Comparison of ENCODE assay signal across 19 mouse cellular contexts in the genomic region with DNA sequence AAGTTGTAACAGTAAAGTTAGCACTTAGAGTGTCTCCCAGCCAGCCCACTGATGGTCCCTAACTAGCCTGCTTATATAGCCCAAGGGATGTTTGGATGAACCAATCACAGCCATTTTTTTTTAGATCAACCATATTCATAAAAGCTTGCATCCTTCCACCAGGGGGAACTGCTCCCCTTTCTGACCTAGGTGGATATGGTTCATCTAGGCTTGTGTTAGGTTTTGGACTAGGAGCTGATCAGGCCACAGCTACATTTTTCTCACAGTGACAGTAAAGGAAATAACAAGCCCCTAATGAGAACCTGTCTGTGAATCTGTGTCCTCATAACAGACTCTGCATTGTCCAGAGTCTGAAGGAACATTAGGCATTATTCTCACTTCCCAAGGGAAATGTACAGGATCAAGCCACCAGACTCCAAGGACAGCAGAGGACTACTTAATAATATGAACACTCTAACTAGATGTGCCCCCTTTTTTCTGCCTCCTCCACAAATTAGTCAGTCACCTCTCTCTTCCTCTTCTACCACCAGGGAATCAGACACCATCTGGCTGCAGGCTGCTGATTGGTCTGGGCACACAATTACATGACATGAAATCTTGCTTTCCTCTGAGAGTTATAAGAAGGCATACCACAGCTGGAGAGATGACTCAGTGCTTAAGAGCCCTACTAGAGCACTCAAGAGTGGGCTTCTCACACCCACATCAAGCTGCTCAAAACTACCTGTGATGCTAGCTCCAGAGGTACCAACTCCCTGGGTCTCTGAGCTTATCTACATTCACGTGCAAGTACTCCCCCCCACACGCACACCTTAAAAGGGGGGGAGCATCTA.
A peak's percentile ranks its signal among the peaks of the same experiment; 100 is the strongest.
DNase-seq lines count a peak whose midpoint lies in the region; ATAC-seq and TF ChIP-seq lines count a peak whose summit lies in the region.
"Had no signal": no experiment of that assay in that cellular context is flagged by ENCODE, and none has a peak within 500 bp of the region (broad histone marks: within the 10 kb centered on the region; RNA-seq: fewer than 3 reads in every experiment).

No protein-coding gene starts in this region.

- peak; percentile 52 for ATAC-seq in embryonic facial prominence, embryonic 11.5 days (replicated peaks; ENCODE audit: insufficient number of reproducible peaks, low FRiP score, low TSS enrichment, low read depth)
- peak; percentile 52 for ATAC-seq in limb, embryonic 12.5 days (ENCODE audit: insufficient number of reproducible peaks, insufficient read depth, low FRiP score, low TSS enrichment, low read depth)
- ATAC-seq in hindbrain, postnatal 0 days: peak; percentile 18; the same call in 1 of the 2 replicates
- ATAC-seq: activated CD4-positive, CD25-positive, alpha-beta regulatory T cell, adult 4 months; inflammation-experienced regulatory T-cells, adult 6 months had no signal

- no peak overlapping the region for H3K4me2 ChIP-seq in embryonic facial prominence, embryonic 11.5 days (ENCODE audit: low read depth, low read length)
- no peak overlapping the region for H3K4me2 ChIP-seq in limb, embryonic 12.5 days
- H3K4me2 ChIP-seq in hindbrain, postnatal 0 days (ENCODE audit: low read depth, low read length): no peak overlapping the region
- H3K4me2 ChIP-seq: kidney, embryonic 15.5 days; limb, embryonic 15.5 days; lung, embryonic 15.5 days; stomach, embryonic 15.5 days had no signal

- no peak for TF ChIP-seq CTCF in hindbrain, postnatal 0 days (IDR thresholded peaks at IDR 0.05; ENCODE audit: low read depth)

- no peak for DNase-seq in embryonic facial prominence, embryonic 11.5 days (ENCODE audit: low spot score)
- no peak for DNase-seq in embryonic facial prominence, embryonic 10.5 days (ENCODE audit: low spot score)
- no peak for DNase-seq in limb, embryonic 10.5 days (ENCODE audit: low spot score)
- DNase-seq in right cerebral cortex, adult 18-20 months: peak; percentile 29
- DNase-seq in right cerebral cortex, postnatal 4 days: no peak
- no peak for DNase-seq in hindbrain, postnatal 0 days (ENCODE audit: low spot score)
- no peak for DNase-seq in urinary bladder, adult 2 months (ENCODE audit: low spot score)
- DNase-seq: adrenal gland, postnatal 25 days; gastrocnemius, postnatal 10 days; thymus, postnatal 14 days had no signal

- no peak overlapping the region for H3K4me3 ChIP-seq in embryonic facial prominence, embryonic 11.5 days (ENCODE audit: low read depth, low read length)
- H3K4me3 ChIP-seq in embryonic facial prominence, embryonic 10.5 days: no peak overlapping the region
- H3K4me3 ChIP-seq in limb, embryonic 12.5 days (replicated peaks): no peak overlapping the region
- H3K4me3 ChIP-seq in limb, embryonic 10.5 days: no peak overlapping the region
- H3K4me3 ChIP-seq in hindbrain, postnatal 0 days (ENCODE audit: low read length): no peak overlapping the region
- H3K4me3 ChIP-seq: forebrain, embryonic 10.5 days; kidney, embryonic 15.5 days; left cerebral cortex, adult 2 months; limb, embryonic 15.5 days; lung, embryonic 15.5 days; stomach, embryonic 15.5 days had no signal

- H3K36me3 ChIP-seq in embryonic facial prominence, embryonic 11.5 days (replicated peaks; ENCODE audit: control insufficient read depth, insufficient read depth, low read depth, low read length): no peaks in the 10 kb centered on the region
- no peaks in the 10 kb centered on the region for H3K36me3 ChIP-seq in embryonic facial prominence, embryonic 10.5 days (replicated peaks)
- H3K36me3 ChIP-seq in limb, embryonic 12.5 days: no peaks in the 10 kb centered on the region
- H3K36me3 ChIP-seq in limb, embryonic 10.5 days: no peaks in the 10 kb centered on the region
- no peaks in the 10 kb centered on the region for H3K36me3 ChIP-seq in hindbrain, postnatal 0 days (ENCODE audit: insufficient read depth, low read length)
- H3K36me3 ChIP-seq: forebrain, embryonic 10.5 days; kidney, embryonic 15.5 days; limb, embryonic 15.5 days; lung, embryonic 15.5 days; stomach, embryonic 15.5 days had no signal

- no peak overlapping the region for H3K27ac ChIP-seq in embryonic facial prominence, embryonic 11.5 days (replicated peaks; ENCODE audit: low read depth, low read length)
- no peak overlapping the region for H3K27ac ChIP-seq in embryonic facial prominence, embryonic 10.5 days (replicated peaks)
- H3K27ac ChIP-seq in limb, embryonic 12.5 days: no peak overlapping the region
- no peak overlapping the region for H3K27ac ChIP-seq in limb, embryonic 10.5 days
- no peak overlapping the region for H3K27ac ChIP-seq in hindbrain, postnatal 0 days
- H3K27ac ChIP-seq: forebrain, embryonic 10.5 days; kidney, embryonic 15.5 days; left cerebral cortex, adult 2 months; limb, embryonic 15.5 days; lung, embryonic 15.5 days; stomach, embryonic 15.5 days had no signal

- no peaks in the 10 kb centered on the region for H3K4me1 ChIP-seq in embryonic facial prominence, embryonic 11.5 days (ENCODE audit: control insufficient read depth, insufficient read depth, low read length)
- H3K4me1 ChIP-seq in embryonic facial prominence, embryonic 10.5 days: no peaks in the 10 kb centered on the region
- H3K4me1 ChIP-seq in limb, embryonic 12.5 days (replicated peaks): 0 out of 2 replicates have a peak, but pooled peaks cover 6% of the 10 kb centered on the region
- peaks cover 9% of the 10 kb centered on the region; the same call in 1 of the 2 replicates for H3K4me1 ChIP-seq in limb, embryonic 10.5 days
- H3K4me1 ChIP-seq in hindbrain, postnatal 0 days (ENCODE audit: insufficient read depth, low read length): no peaks in the 10 kb centered on the region
- H3K4me1 ChIP-seq: forebrain, embryonic 10.5 days; kidney, embryonic 15.5 days; limb, embryonic 15.5 days; lung, embryonic 15.5 days; stomach, embryonic 15.5 days had no signal

- H3K27me3 ChIP-seq in embryonic facial prominence, embryonic 11.5 days (ENCODE audit: control insufficient read depth, insufficient read depth, low read length): no peaks in the 10 kb centered on the region
- H3K27me3 ChIP-seq in embryonic facial prominence, embryonic 10.5 days (replicated peaks; ENCODE audit: low read depth, poor library complexity, severe bottlenecking): no peaks in the 10 kb centered on the region
- no peaks in the 10 kb centered on the region for H3K27me3 ChIP-seq in limb, embryonic 12.5 days
- H3K27me3 ChIP-seq in limb, embryonic 10.5 days (ENCODE audit: low read depth, poor library complexity, severe bottlenecking): no peaks in the 10 kb centered on the region
- no peaks in the 10 kb centered on the region for H3K27me3 ChIP-seq in hindbrain, postnatal 0 days (ENCODE audit: insufficient read depth, low read length)
- H3K27me3 ChIP-seq: kidney, embryonic 15.5 days; limb, embryonic 15.5 days; lung, embryonic 15.5 days; stomach, embryonic 15.5 days had no signal

- no peak overlapping the region for H3K9ac ChIP-seq in embryonic facial prominence, embryonic 11.5 days (replicated peaks; ENCODE audit: low read length)
- no peak overlapping the region for H3K9ac ChIP-seq in limb, embryonic 12.5 days (replicated peaks)
- no peak overlapping the region for H3K9ac ChIP-seq in hindbrain, postnatal 0 days (replicated peaks; ENCODE audit: low read length)
- H3K9ac ChIP-seq: kidney, embryonic 15.5 days; limb, embryonic 15.5 days; lung, embryonic 15.5 days; stomach, embryonic 15.5 days had no signal

- WGBS in embryonic facial prominence, embryonic 11.5 days: 72% methylated on average over 2 of the region's 2 CpGs
- 88% methylated on average over 2 of the region's 2 CpGs for WGBS in embryonic facial prominence, embryonic 10.5 days
- WGBS in limb, embryonic 12.5 days: 72% methylated on average over 2 of the region's 2 CpGs
- 81% methylated on average over 2 of the region's 2 CpGs for WGBS in limb, embryonic 10.5 days
- WGBS in hindbrain, postnatal 0 days: 70% methylated on average over 2 of the region's 2 CpGs

- H3K9me3 ChIP-seq in embryonic facial prominence, embryonic 11.5 days (replicated peaks; ENCODE audit: control insufficient read depth, low read length): no peaks in the 10 kb centered on the region
- H3K9me3 ChIP-seq in embryonic facial prominence, embryonic 10.5 days: no peaks in the 10 kb centered on the region
- H3K9me3 ChIP-seq in limb, embryonic 12.5 days: no peaks in the 10 kb centered on the region
- no peaks in the 10 kb centered on the region for H3K9me3 ChIP-seq in limb, embryonic 10.5 days (replicated peaks)
- no peaks in the 10 kb centered on the region for H3K9me3 ChIP-seq in hindbrain, postnatal 0 days (ENCODE audit: low read length)
- H3K9me3 ChIP-seq: forebrain, embryonic 10.5 days; kidney, embryonic 15.5 days; limb, embryonic 15.5 days; lung, embryonic 15.5 days; stomach, embryonic 15.5 days had no signal
